Mouse (Mus musculus) kidney, postnatal 14 days (tissue): ENCODE measurements around the gene Zfp90.

Experiments used
- DNase-seq: peaks from one replicate; pipeline ENCODE4 v3.0.0; 2022; ENCODE audit warnings: mixed read lengths

The Zfp90 gene

DNA sequence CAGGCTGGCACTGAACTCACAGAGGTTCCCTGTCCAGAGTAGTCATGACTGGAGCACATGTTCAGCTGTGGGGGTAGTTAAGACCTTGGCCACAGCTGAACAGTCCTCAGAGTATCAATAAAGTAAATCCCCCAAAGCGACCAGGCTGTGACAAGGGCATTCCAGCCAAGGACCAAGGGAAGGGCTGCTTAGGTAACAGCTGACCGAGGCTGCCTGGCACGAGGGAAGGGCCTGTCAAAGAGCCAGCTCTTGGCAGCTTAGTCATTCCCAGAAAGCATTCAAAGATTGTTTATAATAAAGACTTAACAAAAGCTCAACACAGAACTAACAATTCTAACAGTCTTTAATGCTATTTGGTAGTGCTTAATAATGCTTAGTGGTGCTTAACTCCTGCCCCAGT lies 22.7 kb downstream of the Zfp90 start:
- peak; percentile 49 for DNase-seq

DNA sequence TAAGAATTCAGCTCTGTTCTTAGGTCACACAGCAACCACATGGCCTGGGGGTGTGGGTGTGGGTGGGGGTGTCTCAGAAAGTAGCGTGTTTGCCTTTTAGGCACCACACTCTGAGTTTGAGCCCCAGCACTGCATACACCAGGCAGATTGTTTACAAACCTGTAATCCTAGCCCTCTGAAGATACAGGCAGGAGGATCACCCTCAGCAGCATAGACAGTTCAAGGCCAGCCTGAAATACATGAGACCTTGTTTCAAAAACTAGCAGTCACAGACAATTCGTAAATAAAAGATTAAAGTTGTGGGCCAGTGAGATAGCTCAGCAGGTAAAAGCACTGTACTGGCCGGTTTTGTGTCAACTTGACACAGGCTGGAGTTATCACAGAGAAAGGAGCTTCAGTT lies 25.0 kb downstream of the Zfp90 start:
- no peak for DNase-seq

DNA sequence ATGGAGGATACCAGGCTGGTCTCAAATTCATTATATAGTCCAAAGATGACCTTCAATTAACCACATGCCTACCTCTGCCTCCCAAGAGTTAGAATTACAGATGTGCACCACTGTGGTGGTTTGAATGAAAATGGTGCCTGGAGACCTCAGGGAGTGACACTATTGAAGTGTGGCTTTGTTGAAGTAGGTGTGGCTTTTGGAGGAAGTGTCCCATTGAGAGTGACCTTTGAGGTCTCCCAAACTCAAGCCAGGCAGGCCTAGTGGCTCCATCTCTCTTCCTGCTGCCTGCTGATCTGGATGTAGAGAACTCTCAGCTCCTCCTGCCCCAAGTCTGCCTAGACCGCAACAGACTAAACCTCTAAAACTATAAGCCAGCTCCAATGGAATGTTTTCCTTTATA lies 27.6 kb downstream of the Zfp90 start:
- DNase-seq: no peak

DNA sequence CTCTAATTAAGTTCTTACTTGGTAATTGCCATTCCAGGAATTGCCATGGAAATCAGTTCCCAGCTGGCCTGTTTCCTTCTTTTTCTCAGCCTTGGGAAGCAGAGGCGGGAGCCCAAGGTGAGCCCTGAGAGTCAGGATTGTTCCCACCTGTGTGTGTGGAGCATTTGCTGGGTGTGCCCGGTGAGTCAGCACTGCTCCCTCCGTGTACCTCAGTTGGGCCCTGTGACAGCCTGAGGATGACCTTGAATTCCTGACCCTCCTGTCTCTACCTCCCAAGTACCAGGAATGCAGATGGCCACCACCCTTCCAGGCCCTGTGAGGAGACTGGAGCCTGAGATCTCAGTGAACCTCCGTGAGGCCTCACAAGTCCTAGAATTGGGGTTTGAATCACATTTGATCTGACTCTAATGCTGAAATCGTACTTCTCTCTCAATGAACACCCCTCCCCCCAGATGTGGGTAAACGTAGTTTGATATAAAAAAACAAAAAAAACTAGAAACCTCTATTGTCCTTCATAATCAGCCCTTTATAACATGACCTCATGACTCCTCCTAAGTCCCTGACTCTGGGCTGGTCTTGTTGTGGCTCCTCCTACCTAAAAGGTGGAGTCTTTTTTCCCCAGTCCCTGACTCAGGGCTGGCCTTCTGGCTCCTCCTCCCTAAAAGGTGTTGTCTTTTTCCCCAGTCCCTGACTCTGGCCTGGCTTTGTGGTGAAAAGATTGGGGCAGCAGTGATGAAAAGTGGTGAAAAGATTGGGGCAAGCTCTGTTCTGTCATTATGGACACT lies 36.4 kb downstream of the Zfp90 start:
- DNase-seq: no peak

DNA sequence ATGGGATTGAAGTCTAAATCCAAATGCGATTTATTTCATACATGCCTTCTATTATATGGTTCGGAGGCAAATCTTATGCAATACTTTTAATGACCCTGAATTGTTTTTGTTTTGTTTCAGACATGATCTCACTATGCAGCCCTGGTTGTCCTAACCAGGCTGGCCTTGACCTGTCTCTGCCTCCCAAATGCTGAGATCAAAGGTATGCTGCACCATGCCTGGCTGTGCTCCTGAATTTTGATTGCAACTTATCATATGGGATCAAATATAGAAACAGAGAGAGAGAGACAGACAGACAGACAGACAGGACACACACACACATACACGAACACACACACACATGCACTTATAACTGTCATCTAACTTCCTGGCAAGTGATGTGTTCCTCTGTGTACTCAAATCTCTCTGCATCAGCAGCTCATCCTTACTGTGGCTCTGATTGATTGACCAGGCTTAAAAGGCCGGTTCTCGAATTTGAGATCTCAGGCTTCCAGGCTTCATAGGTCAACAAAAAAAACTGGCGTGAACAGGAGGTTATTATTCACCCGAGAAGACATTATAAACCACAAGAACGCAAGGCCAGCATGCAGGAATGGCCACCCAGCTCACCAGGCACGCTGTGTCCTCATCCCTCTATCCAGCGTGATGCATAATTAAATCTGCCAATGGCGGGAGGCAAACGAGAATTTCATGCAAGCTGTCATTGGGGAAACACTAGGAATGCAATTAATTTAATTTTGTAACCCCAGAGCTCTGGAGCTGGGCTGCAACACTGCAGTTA lies 37.8 kb downstream of the Zfp90 start:
- no peak for DNase-seq

DNA sequence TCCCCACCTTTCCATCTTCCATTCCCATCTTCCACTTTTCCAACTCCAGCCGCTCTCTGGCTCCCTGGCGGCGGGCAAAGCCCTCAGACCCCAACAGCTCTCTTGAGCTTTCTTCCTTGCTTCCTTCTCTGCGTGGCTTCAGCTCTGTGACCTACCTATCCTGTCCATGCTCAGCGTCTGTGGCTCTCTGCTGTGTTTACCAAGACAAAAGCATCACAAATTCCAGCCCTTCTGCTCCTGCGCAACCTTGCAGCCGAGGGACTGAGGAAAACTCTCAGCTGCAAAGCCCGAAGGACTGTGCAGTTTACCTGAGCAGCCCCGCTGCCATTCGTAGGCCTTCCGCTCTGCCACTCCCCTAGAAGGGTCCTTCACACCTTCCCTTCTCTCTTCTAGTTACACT lies 38.9 kb downstream of the Zfp90 start:
- DNase-seq: no peak

DNA sequence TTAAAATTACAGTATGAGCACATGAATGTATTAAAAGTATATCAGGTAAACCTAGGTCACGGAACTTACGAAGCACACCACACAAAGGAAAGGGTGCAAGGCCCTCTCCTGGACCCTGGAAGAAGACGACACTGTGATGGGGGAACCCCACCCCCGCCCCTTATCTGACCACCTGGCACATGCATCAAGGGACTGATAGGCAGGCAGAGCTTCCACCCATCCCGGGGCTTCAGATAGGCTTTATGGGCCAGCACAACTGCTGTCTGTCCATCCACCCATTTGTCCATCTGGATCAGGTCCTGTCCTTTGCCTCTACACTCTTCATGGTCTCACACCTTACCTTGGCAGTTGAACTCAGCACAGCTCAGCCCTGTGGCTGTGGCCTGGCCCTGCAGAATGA lies 47.0 kb downstream of the Zfp90 start:
- DNase-seq: no peak

DNA sequence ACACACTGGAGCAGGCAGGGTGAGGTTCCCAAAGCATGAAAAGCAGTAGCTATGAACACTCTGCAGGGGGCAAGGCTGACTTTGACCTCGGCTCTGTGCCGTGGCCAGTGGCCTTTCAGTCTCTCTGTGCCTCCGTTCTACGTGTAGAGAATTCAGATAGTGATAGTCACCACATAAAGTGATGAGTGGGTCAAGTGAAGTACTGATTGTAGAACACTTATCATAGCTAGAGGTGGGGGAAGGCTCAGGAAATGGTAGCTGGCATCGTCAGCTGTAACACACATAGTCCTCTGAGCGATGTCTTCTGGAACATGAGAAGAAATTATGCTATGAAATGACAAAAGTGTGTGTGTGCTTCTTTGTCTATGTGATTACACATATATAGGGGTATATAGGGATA lies 48.7 kb downstream of the Zfp90 start:
- DNase-seq: no peak

DNA sequence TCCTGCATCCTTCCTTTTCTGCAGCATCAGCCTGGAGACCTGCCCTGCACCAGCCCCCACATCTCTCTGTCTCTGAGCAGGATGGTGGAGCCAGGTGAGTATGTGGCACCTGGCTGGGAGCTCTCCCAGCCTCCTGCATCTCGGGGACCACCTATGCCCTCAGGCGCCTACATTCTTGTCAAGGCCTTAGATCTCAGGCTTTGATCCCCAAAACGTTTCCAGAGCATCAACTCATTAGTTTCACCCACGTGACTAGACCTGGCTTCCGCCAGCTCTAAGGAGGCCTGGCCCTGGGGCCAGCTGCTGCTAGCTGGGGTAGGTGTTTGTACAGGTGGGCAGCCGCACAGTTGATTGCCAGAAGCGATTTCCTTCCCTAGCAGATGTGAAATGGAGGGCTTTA lies 54.4 kb downstream of the Zfp90 start:
- DNase-seq: no peak

DNA sequence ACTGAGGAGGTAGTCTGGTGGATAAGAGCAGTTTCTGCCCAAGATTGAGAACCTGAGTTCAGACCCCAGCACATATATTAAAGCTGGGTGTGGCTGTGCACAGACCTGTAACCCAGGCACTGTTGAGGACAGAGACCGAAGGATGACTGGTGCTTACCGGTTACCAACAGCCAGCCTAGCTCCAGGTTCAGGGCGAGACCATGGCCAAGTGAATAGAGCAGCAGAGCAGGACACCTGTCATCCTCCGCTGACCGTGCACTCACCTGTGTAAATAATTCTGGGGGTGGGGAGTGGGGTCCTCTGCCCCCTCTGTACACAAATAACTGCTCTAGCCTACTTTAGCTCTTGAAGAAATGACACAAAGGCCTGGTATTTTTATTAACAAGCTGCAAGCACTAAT lies 58.9 kb downstream of the Zfp90 start:
- DNase-seq: no peak
